Mouse (Mus musculus) kidney, adult 2 months (tissue): ENCODE data around the gene Car1.

Experiments used
- CTCF ChIP-seq: fragments of 200-500 bp; conservative IDR thresholded peaks from 2 replicates; pipeline ENCODE4 v1.5.1; 2011; ENCODE audit warnings: low read depth, mild to moderate bottlenecking, control low read depth, low read length, moderate library complexity, mixed read lengths; ENCODE audit not compliant: insufficient read depth, insufficient read length
- POLR2A ChIP-seq: fragments of 200-500 bp; IDR thresholded peaks from one replicate; pipeline ENCODE4 v1.6.1; 2011; ENCODE audit warnings: low read depth, low read length, control low read depth

DNA sequence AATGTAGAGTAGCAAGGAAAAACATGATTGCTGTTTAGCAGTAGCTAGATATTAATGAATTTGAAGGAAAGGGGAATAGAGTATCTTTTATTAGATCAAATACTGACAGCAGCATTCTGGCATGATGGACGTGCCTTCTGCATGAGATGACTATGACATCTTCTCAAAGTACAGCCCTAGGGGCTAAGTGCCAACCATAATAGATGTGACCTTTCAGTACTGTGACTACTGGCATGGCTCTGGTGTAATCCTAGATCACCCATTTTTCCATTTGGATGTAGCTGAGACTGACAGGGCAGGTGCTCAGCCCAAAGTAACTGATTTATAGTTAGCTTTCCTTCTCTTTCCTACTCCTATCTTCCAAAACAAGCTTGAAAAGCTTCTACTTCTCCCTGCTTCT is 20.6 kb downstream of the Car1 start:
- no peak for TF ChIP-seq POLR2A
- no peak for TF ChIP-seq CTCF
